Mouse (Mus musculus) lung, postnatal 4 days (tissue): ENCODE data around the gene Ncapd3.

Experiments used
- DNase-seq, 2 experiments: peaks; one replicate each; pipeline ENCODE4 v3.0.0; 2021

Gene Ncapd3

DNA sequence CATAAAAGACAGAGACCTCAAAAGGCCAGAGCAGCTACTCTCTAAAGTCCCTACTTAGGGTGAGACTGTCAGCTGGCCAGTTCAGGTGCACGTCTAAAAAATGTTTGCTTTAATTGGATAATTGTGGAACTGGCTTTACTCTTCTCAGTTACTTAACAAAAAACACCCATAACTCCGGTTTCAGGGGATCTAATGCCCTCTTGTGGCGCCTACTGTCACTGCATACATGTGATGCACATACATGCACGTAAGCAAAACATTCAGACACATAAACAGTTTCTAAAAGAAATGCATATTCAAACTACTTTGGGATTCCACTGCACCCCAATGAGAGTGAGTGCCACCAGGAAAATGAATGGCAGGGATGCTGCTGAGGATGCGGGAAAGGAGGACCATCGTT, 96.6 kb downstream of the Ncapd3 start:
- DNase-seq, result no peak

DNA sequence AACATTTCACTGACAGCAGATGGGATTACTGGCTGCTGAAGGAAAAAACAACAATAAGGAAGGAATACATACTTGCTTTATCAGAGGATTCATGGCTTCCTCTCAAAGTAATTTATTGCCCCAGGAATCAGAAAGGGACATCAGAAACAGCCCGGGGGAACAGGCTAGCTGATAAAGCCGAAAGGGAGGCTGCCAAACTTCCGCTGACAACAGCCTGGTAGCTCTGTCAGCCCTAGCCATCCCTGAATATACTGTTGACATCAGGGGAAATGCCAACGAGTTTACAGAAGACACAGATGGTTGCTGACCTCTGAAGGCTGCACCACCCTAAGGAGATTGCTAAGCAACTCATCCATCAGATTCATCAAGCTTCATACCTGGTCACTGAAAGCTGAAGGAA, 98.7 kb downstream of the Ncapd3 start:
- DNase-seq, result no peak

DNA sequence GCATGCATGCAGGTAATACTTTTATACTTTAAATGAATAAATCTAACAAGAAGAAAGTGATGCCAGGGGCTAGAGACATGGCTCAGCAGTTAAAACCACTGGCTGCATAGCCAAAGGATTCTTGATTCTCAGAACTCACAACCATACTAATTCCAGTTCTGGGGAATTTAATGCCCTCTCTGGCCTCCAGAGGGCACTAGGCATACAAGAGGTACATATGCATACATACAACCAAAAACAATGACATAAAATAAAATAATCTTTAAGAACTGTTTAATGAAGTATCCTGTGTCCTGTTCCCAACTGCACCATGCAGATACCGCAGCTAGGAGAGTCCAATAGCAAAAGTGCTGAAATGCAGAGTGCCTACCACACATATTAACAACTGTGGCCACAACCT, 104.4 kb downstream of the Ncapd3 start:
- peak in 1 of 2 experiments; percentile 45 for DNase-seq

DNA sequence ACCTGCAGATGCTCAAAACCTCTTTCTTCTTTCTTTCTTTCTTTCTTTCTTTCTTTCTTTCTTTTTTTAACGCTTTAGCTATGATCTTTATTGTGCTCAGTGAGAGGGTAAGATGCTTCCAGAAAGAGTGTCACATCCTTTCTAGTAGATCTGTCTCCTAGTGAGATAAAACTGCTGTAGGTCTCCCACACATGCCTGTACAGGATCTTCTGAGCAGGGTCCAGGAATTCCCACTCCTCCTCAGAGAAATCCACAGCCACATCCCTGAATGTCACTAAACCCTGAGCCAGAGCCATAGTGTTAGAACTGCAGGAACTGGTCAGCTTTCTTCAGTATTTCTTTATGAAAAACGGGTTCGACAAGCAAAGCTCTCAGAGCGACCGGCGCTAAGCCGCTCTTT, 105.4 kb downstream of the Ncapd3 start:
- no peak for DNase-seq

DNA sequence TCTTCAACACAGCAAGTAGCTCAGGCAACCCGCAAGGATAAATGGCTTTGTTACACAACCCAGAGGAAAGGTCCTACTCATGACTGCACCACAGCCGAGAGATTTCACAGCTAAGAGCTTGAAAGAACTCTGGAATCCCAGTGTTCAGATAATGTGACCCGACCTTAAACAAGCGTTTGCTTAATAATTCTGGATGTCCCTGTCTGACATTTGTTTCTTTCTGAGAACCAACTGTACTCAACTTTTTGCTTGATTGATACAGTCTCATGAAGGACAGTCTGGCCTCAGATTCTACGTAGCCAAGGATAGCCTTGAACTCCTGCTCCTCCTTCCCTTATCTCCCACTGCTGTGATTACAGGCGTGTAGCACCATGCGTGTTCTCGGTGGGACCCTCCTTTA, 106.7 kb downstream of the Ncapd3 start:
- no peak for DNase-seq

DNA sequence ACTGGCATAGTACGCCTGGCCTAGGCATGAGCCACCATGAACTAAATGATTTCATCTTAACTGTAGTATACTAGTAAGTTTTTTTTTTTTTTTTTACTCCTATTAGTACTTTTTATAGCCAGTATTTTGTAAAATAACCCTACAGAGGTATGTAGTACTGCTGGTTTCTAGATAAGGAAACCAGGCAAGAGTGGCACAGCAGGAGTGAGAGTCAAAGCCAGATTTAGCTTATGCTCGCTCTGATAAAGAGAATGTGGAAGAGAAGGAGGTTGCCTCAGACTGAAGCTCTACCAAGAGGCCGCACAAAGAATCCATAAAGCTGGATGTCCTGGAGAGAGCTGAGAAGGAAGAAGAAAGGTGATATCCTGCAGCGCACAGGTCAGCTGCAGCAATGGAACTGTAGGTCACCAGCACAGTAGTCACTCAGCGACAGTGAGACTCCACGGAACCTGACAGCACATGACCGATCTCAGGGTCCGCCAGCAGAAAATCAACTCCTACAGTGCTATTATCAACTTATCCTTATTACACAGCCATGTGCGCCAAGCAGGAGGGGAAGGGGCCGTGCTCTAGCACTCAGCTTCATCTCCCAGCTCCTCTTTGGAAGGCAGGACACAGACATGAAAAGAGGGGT, 110.6 kb downstream of the Ncapd3 start:
- no peak for DNase-seq

DNA sequence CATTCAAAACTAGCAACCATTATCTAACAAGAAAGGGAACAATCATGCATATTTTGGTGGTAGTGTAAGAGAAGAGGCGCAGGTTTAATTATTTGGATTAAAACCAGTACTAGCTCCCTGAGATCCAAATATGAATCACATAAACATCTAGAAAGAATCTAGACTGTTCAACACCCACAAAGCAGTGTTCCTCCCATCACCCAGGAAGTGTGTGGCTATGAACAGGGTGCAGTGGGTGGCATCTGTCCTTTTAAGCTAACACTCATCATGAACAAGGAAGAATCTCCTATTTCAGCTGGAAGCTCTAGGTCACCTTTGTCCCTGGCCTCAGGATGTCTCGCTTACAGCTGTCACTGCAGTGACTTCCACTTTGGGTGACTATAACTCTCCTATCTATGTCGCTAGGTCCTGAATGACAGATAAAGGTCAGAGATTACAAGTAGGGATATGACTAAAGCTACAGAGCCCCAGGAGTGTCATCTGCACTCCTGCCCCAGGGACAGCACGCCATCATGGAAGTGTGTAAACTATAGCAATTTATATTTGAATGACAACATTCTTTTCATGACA, 114.4 kb downstream of the Ncapd3 start:
- DNase-seq, result no peak
